Mouse (Mus musculus) kidney, postnatal 36 days (tissue): ENCODE results near the gene Cyp2c38.
"Not testable (repeated sequence)": the region's sequence is repeated elsewhere in the genome, so short reads cannot be mapped to it uniquely, and the experiment has no call there.

ENCODE experiments used
- DNase-seq, 2 experiments: peaks; one replicate each; pipeline ENCODE4 v3.0.0; 2021 to 2022; ENCODE audit warnings: mixed read lengths in 2 of 2

Gene Cyp2c38

GRCm38 (mm10) chr19:39462941-39463340 lies at the start of gene Cyp2c38:
Gene Cyp2c38, minus strand, starts transcription at chr19:39463075.
- no peak for DNase-seq

GRCm38 (mm10) chr19:39510534-39510933 lies 47.7 kb upstream of the Cyp2c38 start, which contains the start of gene Cyp2c39:
Gene Cyp2c39, plus strand, starts transcription at chr19:39510862.
- DNase-seq: no peak

- no peak for DNase-seq
These were observed 46.7 kb upstream of the Cyp2c38 start for GRCm38 (mm10) chr19:39509533-39509932.

- no peak for DNase-seq
These were observed 43.5 kb upstream of the Cyp2c38 start for GRCm38 (mm10) chr19:39506341-39506740.

- DNase-seq: not testable (repeated sequence)
These were observed 21.1 kb upstream of the Cyp2c38 start for GRCm38 (mm10) chr19:39483961-39484360.

- no peak for DNase-seq
These were observed 1.0 kb upstream of the Cyp2c38 start for GRCm38 (mm10) chr19:39463923-39464322.
